Mouse (Mus musculus) lung, embryonic 14.5 days (tissue): ENCODE results near the gene Msrb3. TPM values are rescaled to one million over a fixed set of nuclear protein-coding genes. Genes with fewer than 3 reads are reported as not detected.

Experiments
- ATAC-seq: fragments of 200-750 bp; cut with Nextera tagmentation; 2 replicates; pipeline ENCODE4 v1.8.0; 2017; ENCODE audit warnings: mild to moderate bottlenecking, moderate TSS enrichment, moderate library complexity; ENCODE audit not compliant: insufficient read depth
- DNase-seq: peaks from one replicate; pipeline ENCODE4 v3.0.0-alpha.2; 2015
- H3K27ac ChIP-seq: fragments of 300-500 bp; sonication (generic); 2 replicates; pipeline ENCODE4 v1.5.1; 2014; ENCODE audit warnings: low read depth, mild to moderate bottlenecking, moderate library complexity
- H3K27me3 ChIP-seq: fragments of 300-500 bp; sonication (generic); 2 replicates; pipeline ENCODE4 v1.6.1; 2014; ENCODE audit warnings: low read length, control low read depth; ENCODE audit not compliant: insufficient read depth
- H3K36me3 ChIP-seq: fragments of 300-500 bp; sonication (generic); 2 replicates; pipeline ENCODE4 v1.6.1; 2014; ENCODE audit warnings: control low read depth; ENCODE audit not compliant: insufficient read depth
- H3K4me1 ChIP-seq: fragments of 300-500 bp; sonication (generic); 2 replicates; pipeline ENCODE4 v1.6.1; 2014; ENCODE audit warnings: antibody characterized with exemption, control low read depth; ENCODE audit not compliant: insufficient read depth
- H3K4me2 ChIP-seq: fragments of 300-500 bp; sonication (generic); 2 replicates; pipeline ENCODE4 v1.6.1; 2014; ENCODE audit warnings: mild to moderate bottlenecking
- H3K4me3 ChIP-seq: fragments of 300-500 bp; sonication (generic); 2 replicates; pipeline ENCODE4 v1.5.1; 2014; ENCODE audit warnings: low read depth, low read length
- H3K9ac ChIP-seq: fragments of 300-500 bp; sonication (generic); 2 replicates; pipeline ENCODE4 v1.6.1; 2014
- H3K9me3 ChIP-seq: fragments of 300-500 bp; sonication (generic); 2 replicates; pipeline ENCODE4 v1.6.1; 2016; ENCODE audit warnings: low read depth, low read length, control low read depth
- CTCF ChIP-seq: IDR thresholded peaks from 2 replicates; pipeline ENCODE4 v1.5.1; 2016; ENCODE audit warnings: antibody characterized with exemption, low read depth
- WGBS: fragments of 180-500 bp; shearing (Covaris S2); extraction: QIAGEN DNeasy Blood & Tissue Kit; methylation state at CpG from one replicate; pipeline ENCODE4 v1.1.7; 2014; 5-methylcytosine and 5-hydroxymethylcytosine counted together
- polyA plus RNA-seq: library from polyadenylated mRNA; unstranded; fragments of >200 nt; fragmentation: Nextera tagmentation; extraction: Ambion mirVana; gene quantifications from 2 replicates; pipeline ENCODE4 v1.2.1, GENCODE M21; 2014

Gene Msrb3
- polyA plus RNA-seq, 1 experiment from 2014 or later: 13.0 TPM

DNA sequence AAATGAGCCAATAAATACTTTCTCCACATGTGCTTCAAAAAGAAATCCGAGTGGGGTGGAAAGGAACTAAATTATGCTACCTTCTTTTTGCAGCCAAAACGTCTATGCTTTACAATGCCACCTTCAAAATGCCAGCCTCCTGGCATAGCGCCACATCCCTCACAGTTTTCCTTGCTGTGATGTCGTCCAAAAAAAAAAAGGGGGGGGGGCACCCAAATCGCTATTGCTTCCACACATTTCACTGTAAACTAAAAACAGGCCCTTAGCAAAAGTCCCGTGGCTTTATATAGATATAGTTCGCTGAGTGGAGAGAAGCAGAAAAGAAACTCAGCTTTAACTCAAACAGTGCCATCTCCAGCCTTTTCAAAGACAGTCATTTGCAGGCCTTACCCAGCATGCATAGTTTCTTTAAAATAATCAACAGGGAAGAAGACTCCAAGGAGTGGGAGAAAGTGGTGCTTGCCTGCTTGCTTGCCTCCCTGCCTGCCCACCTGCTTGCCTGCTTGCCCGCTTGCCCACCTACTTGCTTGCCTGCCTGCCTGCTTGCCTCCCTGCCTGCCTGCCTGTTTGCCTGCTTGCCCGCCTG lies 47.6 kb downstream of the Msrb3 start:
- Histone ChIP-seq H3K36me3 (peaks cover 5% of the 10 kb centered on the region; the same call in 1 of the 2 replicates), H3K4me3 (no peak overlapping the region), H3K9me3 (no peaks in the 10 kb centered on the region), H3K4me2 (peak overlapping the region; percentile 8; the same call in 1 of the 2 replicates), H3K27me3 (no peaks in the 10 kb centered on the region), H3K27ac (peak overlapping the region; percentile 40; the same call in 1 of the 2 replicates), H3K9ac (no peak overlapping the region), H3K4me1 (peaks cover 11% of the 10 kb centered on the region)
- WGBS: 44% methylated on average over 9 of the region's 9 CpGs
- DNase-seq (peak; percentile 40), ATAC-seq (no peak)
- no peak for TF ChIP-seq CTCF

- peak; percentile 52; the same call in 1 of the 2 replicates for ATAC-seq
- Histone ChIP-seq H3K36me3 (peaks cover 7% of the 10 kb centered on the region; the same call in 1 of the 2 replicates), H3K9ac (no peak overlapping the region), H3K4me2 (peak overlapping the region; percentile 8; the same call in 1 of the 2 replicates), H3K9me3 (no peaks in the 10 kb centered on the region), H3K27ac (peak overlapping the region; percentile 40; the same call in 1 of the 2 replicates), H3K4me3 (no peak overlapping the region), H3K4me1 (peaks cover 11% of the 10 kb centered on the region), H3K27me3 (no peaks in the 10 kb centered on the region)
- DNase-seq: peak; percentile 49
- 52% methylated on average over 24 of the region's 24 CpGs for WGBS
- TF ChIP-seq CTCF: no peak
Observed at GRCm38 (mm10) chr10:120850391-120851195, 48.3 kb downstream of the Msrb3 start.

GRCm38 (mm10) chr10:120848677-120849076 lies 50.2 kb downstream of the Msrb3 start:
- no peaks in the 10 kb centered on the region for H3K9me3 ChIP-seq
- H3K9ac ChIP-seq: no peak overlapping the region
- H3K27ac ChIP-seq: no peak overlapping the region
- peaks cover 7% of the 10 kb centered on the region; the same call in 1 of the 2 replicates for H3K36me3 ChIP-seq
- TF ChIP-seq CTCF: no peak
- H3K4me2 ChIP-seq: no peak overlapping the region
- 39% methylated on average over 7 of the region's 7 CpGs for WGBS
- H3K4me3 ChIP-seq: no peak overlapping the region
- no peaks in the 10 kb centered on the region for H3K27me3 ChIP-seq
- peaks cover 11% of the 10 kb centered on the region for H3K4me1 ChIP-seq
- DNase-seq: no peak
- no peak; the same call in 1 of the 2 replicates for ATAC-seq

- DNase-seq: no peak
- H3K27me3 ChIP-seq: no peaks in the 10 kb centered on the region
- WGBS: 85% methylated on average over 4 of the region's 4 CpGs
Observed at GRCm38 (mm10) chr10:120847785-120848184, 51.1 kb downstream of the Msrb3 start.

GRCm38 (mm10) chr10:120839966-120840365 lies 58.9 kb downstream of the Msrb3 start:
- ATAC-seq (no peak), DNase-seq (peak; percentile 62)
- no peak for TF ChIP-seq CTCF
- H3K9me3 ChIP-seq: no peaks in the 10 kb centered on the region
- peaks cover 10% of the 10 kb centered on the region; the same call in 1 of the 2 replicates for H3K36me3 ChIP-seq
- no peak overlapping the region for H3K4me2 ChIP-seq
- H3K27me3 ChIP-seq: no peaks in the 10 kb centered on the region
- no peak overlapping the region for H3K9ac ChIP-seq
- H3K27ac ChIP-seq: no peak overlapping the region
- no peak overlapping the region for H3K4me3 ChIP-seq
- 57% methylated on average over 7 of the region's 7 CpGs for WGBS
- no peaks in the 10 kb centered on the region for H3K4me1 ChIP-seq

More at GRCm38 (mm10) chr10:120847785-120848184, 51.1 kb downstream of the Msrb3 start:
- Histone ChIP-seq H3K4me1 (peaks cover 11% of the 10 kb centered on the region), H3K36me3 (peaks cover 15% of the 10 kb centered on the region; the same call in 1 of the 2 replicates), H3K9me3 (no peaks in the 10 kb centered on the region), H3K4me3 (no peak overlapping the region), H3K27ac (no peak overlapping the region), H3K9ac (no peak overlapping the region), H3K4me2 (no peak overlapping the region)
- no peak for ATAC-seq
- TF ChIP-seq CTCF: no peak

GRCm38 (mm10) chr10:120834531-120834930 lies 64.4 kb downstream of the Msrb3 start:
- Histone ChIP-seq H3K4me3 (no peak overlapping the region), H3K27me3 (no peaks in the 10 kb centered on the region), H3K4me2 (no peak overlapping the region), H3K4me1 (no peaks in the 10 kb centered on the region), H3K36me3 (no peaks in the 10 kb centered on the region), H3K27ac (no peak overlapping the region), H3K9me3 (no peaks in the 10 kb centered on the region), H3K9ac (no peak overlapping the region)
- ATAC-seq (no peak), DNase-seq (no peak)
- TF ChIP-seq CTCF: no peak
- WGBS: 86% methylated on average over 1 of the region's 1 CpGs

- H3K36me3 ChIP-seq: no peaks in the 10 kb centered on the region
- H3K4me3 ChIP-seq: no peak overlapping the region
- H3K9me3 ChIP-seq: no peaks in the 10 kb centered on the region
- TF ChIP-seq CTCF: no peak
- no peaks in the 10 kb centered on the region for H3K27me3 ChIP-seq
- H3K4me2 ChIP-seq: no peak overlapping the region
- H3K27ac ChIP-seq: no peak overlapping the region
- no peak overlapping the region for H3K9ac ChIP-seq
- no peak for DNase-seq
- H3K4me1 ChIP-seq: no peaks in the 10 kb centered on the region
- ATAC-seq: no peak
Observed at GRCm38 (mm10) chr10:120833836-120834235, 65.1 kb downstream of the Msrb3 start.
